Mouse (Mus musculus): ENCODE measurements at regions not wholly inside any gene's neighbourhood (a gene's known extent, or its start where the extent isn't known, plus 50 kb on each side); places are given as distances from the start of the nearest gene placed in this dataset.
A peak's percentile ranks its signal among the peaks of the same experiment; 100 is the strongest.

DNA sequence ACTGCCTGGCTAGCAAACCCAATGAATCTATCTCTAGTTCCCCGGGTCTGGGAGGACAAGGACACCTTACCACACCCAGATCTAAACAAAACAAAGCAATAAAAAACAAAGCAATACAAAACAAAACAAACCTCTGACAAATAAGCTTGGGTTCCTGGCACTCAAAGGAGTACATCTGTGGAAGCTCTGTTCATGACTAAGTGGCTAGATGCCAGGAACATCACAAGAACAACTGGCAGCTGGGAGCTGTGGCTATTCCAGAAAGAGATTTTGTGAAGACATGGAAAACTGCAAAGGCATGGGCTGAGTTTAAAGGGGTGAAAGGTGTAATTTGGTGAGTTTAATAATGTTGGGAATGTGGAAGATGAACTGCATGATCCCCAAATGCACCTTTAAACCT is 565.9 kb downstream of the Plekhb2 start:
- DNase-seq: peak in 1 of 2 experiments; percentile 45
- intact Hi-C loops (cut with DNase I): no loop called here

DNA sequence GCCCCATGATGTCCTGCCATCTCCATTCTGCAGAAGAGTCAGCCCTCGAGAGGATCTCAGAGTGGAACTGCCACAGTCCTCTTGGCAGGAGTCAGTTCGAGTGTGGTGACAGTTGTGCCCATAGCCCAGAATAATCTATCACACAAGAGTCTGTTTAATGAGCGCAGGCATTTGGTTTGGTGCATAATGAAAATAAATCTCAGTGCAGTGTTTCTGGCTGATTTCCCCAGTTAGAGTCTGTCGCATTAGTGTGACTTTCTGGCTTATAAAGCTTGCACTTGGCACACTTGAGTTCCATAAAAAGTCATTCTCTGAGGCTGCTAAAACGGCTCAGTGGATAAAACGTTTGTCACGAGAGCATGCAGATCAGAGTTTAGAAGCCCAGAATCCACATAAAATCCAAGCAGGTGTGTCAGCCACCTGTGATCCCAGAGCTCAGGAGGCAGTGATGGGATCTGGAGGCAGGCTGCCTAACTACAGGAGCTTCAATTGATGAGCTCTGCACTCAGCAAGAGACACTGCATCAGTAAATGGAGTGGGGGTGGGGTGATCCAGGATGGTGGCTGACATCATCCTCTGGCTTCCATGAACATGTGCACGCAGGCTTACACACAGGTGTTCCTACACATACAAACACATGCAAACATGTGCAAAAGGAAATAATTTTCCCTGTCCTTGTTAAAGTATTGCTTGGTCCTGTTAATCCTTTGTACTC is 578.5 kb downstream of the Plekhb2 start:
- intact Hi-C loops (cut with DNase I): no loop called here
- no peak for DNase-seq

DNA sequence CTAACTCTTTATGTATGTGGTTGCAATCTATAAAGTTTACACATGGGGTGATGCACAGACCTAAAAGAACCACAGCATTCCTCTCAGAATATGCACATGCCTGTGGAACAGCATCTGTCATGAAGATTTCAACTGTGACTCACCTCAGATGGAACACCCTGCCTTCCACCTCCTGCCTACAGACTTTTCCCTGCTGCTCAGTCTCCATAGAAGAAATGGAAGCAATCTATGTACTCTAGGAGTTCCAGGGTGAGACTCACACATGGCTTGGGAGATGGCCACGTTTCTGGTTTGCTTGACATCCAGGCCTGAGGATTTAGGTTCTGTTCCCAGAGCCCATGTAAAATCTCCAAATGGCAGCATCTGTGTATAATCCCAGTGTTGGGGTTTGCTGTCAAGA is 579.7 kb downstream of the Plekhb2 start:
- DNase-seq: no peak
- intact Hi-C loops (cut with DNase I): no loop called here

DNA sequence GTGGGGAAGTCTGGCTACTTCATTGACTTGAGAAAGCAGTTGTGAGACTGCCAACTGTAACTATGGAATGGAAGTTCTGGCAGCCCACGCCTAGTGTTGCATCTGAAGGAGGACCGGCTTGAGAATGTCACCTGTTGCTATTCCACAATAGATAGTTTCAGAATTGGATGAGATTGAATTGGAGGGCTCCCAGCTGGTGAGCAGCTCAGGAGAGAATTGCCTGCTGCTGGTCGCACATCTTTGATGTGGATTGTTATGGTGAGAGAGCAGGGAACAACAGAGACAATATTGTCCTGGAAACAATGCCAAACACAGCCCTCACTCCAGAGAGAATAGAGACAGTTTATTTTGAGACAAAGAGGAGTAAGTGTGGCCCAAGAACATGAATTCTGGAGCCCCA is 585.9 kb downstream of the Plekhb2 start:
- no peak for DNase-seq
- intact Hi-C loops (cut with DNase I): no loop called here

DNA sequence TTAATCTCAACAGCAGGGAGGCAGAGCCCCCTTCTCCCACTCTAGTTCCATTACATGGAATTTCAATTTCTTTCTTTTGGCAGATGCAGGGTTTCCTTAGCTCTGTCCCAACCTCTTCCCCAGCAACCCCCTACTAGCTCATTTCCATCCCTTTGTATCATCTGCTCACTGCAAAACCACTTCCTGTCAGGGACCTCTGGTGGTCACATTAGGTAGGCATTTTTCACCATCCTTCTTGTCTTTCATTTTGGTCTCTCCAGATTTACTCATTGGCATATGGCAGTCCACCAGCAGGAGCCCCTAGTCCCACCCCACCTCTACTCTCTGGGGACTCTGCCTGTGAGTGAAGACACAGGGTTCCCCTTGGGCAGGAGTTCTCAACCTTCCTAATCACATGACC is 597.6 kb downstream of the Plekhb2 start:
- DNase-seq: no peak
- intact Hi-C loops (cut with DNase I): no loop called here

DNA sequence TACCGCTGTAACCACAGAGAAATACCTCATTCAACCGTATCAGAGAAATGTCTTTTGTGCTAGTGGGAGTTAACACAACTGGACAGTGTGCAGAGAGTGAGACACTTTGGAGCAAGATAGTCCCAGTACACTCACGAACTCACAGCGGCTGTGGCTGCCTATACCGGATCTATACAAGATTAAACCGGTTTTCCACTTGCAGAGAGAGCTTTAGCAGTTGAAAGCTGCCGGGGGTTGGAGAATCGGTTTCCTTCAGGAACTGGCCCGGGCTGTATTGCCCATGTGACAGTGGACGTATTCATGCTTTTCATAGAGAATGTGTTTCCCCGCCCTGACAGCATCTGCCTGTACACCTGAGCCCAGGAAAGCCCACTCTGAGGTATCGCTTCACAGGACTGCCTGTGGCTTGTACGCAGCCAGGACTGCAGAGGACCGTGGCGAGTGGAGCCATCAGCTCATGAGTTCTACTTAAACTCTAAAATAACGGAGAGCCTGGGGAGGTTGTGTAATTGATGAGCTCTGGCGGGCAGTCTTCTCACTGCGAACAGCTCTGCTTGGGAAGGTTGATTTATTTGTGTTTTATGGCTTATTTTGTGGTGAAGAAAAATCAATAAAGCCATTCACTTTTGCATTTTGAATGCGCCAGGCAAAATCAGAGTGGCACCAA is 602.8 kb downstream of the Plekhb2 start:
- DNase-seq: no peak
- intact Hi-C loops (cut with DNase I): no loop called here

DNA sequence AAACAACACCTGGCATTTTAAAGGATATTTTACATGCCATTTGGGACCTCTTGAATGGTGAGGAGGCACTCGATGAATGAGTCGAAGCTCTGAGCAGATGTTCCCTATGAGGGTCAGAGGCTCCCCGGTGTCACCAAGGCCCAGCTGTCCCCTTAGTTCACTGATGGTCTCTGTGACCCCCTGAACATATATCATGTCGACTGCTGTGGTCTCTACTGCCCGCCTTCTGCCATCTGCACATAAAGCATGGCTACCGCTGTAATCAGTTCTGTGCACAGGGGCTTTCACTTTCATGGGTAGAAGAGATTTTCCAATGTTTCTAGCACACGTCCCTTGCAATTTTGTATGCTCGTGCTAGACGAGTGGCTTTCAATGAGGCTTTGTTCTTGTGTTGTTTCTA is 607.8 kb downstream of the Plekhb2 start:
- intact Hi-C loops (cut with DNase I): no loop called here
- no peak for DNase-seq

DNA sequence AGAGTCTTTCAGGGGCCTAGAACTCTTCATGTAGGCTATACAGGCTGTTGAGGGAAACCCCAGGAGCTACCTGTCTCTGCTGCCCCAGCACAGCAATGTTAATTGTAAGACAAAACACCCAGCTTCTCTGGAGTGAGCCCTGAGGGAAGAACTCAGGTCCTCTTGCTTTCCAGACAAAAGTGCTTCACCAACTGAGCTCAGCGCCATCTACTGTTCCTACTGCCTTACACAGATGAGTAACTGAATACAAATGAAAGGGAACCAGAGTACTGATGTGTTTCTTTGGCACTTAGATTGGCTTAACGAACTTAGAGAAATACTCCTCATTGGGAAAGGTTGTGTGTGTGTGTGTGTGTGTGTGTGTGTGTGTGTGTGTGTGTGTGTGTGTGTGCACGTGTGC is 603.1 kb upstream of the Hs6st1 start:
- no peak for DNase-seq
- intact Hi-C loops (cut with DNase I): no loop called here

DNA sequence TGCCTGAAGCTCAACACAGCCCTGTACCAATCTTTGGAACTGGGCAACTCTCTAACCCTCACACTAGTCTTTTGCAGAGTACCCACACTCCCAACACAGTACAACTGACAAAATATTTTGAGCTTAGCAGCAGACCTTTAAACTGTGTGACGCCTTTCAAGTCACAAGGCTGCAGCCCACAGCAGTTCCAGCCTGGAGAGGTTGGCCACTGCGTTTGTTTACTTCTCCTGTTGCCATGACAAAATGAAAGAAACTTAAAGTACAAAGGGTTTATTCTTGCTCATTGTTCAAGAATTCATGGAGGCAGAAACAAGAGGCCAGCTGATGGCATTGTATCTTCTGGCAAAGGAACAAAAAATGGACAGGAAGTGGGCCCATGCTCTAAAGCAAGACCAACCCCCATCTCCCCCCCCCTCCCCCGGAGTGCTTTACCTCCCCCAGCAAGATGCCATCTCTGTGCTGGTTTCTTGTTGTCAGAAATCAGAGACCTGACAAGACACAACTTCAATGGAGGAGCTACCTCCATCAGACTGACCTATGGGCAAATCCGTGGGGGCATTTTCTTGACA is 598.9 kb upstream of the Hs6st1 start:
- intact Hi-C loops (cut with DNase I): no loop called here
- DNase-seq: no peak

DNA sequence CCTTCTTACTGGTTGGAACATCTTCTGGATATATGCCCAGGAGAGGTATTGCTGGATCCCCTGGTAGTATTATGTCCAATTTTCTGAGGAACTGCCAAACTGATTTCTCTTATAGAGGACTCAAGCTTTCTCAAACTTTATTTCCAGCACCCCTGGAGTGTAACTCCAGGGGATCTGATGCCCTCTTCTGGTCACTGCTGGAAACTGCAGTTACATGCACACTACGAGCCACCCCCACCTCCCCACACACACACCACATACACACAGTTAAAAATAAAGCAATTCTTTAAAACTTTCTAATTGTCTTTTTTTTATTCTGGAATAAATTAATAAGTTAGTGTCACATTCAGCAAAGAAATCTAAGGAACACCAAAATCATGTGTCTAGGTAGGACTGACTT is 589.9 kb upstream of the Hs6st1 start:
- intact Hi-C loops (cut with DNase I): no loop called here
- DNase-seq: no peak

DNA sequence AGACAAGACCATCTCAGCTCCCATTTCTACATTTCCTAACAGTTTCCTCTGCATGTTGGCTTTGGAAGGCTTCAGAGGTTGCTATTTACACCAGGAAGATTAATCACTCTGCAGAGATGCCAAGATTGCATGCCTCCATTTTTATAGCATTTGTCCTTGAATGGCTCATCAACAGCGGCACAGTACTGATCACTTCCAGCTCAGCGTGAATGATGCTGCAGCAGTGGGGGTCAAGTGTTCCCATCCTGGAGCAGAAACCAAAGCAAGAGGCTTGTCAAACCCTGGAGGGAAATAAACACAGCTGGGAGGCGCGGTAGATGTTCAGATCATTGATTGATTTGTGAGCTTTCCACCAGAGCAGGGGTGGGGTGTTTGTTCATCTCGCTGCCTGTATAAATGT is 572.2 kb upstream of the Hs6st1 start:
- no peak for DNase-seq
- intact Hi-C loops (cut with DNase I): no loop called here

DNA sequence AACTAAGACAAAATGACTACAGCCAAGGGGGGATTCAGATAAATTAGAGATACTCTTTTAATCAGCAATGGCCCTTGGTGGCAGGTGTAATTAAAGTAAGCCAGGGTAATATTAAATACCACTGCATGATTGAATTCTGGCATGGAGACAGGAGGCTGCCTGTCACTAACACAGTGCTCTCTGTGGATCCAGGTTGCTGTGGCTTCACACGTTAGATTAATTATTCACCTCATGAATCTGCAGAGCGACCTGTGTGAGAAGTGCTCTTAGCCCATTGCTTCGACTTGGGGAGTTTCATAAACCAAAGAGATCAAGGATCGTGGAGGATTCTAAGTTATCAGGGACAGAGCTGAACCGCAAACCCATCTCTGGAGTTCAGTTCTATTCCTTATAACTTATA is 545.2 kb upstream of the Hs6st1 start:
- DNase-seq: no peak
- intact Hi-C loops (cut with DNase I): no loop called here

DNA sequence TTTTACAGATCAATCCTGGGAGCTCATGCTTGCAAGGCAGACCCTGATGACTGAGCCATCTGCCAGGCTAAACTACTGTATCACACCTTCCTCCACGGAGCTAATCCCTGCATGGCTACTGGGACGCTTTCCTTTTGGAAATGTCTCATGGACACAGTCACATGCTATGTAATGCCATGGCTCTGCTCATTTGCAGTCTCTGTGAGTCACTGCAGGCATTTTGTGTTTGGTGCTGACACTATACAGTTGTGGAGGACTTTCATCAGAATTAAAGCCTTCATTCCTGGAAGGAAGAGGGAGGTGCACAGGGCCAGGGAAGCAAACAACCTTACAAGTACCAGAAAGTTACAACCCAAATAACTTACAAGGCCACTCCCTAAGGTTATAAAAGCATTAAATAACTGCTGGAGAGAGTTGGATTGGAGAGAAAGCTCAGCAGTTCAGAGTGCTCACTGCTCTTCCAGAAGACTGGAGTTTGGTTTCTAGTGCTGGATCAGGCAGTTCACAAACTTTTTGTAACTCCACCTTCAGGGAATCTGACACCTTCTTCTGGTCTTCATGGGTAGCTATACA is 544.3 kb upstream of the Hs6st1 start:
- intact Hi-C loops (cut with DNase I): no loop called here
- no peak for DNase-seq

DNA sequence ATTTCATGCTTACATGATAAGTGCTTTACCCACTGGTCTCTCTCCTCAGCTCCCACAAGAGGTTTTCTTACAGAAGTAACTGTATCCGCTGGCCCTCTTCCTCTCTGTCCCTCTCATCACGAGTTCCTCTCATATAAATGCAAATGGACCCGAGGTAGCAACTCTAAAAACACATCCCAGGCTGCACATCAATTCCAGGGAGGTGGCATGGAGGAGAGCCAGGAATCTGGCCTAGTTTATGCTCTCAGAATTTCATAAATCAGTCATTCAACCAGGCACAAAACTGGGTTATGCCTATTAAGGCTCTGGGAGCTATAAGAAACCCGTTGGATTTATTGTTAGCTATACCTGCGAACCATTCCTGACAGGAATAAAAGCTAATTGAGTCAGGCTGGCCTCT is 543.4 kb upstream of the Hs6st1 start:
- no peak for DNase-seq
- intact Hi-C loops (cut with DNase I): no loop called here

DNA sequence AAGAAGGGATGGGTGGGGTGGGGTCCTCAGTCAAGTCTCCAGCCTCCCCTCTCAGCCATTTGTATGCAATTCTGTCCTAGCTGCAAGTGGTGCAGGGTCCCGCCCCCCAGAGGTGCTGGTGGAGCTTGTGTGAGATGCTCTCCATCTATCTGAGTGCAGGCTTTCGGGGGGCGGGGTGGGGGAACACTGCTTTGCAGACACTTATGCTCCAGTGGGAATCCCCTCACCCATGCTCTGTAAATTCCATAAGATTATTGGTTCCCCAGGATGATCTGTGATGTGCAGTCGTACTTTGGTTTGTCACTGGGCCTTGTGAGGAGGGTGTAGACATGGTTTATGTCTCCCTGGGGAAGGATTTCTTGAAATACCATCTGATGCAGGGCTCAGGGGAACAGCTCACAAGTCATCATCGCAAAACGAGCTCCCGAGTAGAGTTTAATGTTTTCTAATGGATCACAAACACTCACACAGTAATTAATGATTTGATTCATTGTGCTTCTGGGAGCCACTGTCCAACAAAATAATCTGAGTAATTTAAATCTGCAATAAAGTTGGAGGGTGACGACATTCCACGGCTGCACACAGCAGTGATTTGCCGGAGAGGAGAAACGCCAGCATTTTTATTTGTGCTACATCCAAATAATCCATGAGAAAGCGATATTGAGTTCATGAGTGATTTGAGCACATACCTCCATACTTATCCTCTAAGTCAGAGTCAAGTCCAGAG is 540.3 kb upstream of the Hs6st1 start:
- no peak for DNase-seq
- intact Hi-C loops (cut with DNase I): no loop called here

DNA sequence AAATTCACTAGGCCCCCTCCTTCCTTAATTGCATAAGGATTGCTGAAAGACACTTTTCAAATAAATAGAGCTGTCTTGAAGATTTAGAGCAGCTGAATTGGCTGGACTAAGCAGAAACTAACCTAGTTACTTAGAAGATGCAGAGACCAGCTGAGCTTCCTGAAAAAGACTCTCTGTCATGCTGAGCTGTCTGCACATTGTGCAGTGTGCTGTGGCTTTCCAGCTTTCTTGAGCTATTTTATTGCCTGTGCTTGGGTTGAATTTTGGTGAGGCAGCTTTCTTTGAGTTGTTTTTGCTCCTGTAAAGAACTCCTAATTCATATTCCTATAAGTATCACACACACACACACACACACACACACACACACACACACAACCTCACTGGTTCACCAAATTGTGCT is 532.7 kb upstream of the Hs6st1 start:
- no peak for DNase-seq
- intact Hi-C loops (cut with DNase I): no loop called here

DNA sequence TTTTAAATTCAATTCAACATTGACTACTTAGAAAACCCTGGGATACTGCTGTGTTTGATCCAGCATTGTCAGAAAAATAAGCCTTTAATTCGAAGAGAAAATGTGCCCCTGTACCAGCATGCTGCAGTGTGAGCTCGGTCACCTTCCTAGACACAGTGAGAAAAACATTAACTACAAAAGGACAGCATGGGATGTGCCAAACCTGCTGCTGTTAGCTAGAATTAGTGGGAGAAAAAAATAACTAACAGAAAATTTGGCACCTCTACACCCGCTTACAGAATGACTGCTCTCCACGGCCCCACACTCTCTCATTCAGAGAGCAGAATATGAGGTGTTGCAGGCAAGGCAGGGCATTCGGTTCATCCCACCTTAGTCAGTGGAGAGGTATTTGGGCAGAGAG is 531.9 kb upstream of the Hs6st1 start:
- no peak for DNase-seq
- intact Hi-C loops (cut with DNase I): no loop called here

DNA sequence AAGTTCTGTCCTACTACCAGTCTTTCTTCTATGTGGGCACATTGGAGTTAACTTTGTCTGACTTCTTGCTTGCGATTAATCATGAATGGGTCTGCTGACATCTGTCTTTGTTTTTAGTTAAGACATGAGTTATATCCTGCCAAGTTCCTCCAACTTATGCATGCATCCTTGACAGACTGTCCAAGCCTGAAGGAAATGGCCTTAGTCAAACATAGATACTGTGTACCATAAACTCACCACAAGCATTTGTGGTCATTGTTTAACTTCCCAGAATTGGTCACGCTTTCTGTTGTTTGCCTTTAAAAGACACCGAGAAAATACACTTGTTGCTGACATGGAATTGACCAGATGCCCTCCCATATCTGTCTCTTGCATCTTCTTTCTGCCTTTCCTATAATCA is 519.4 kb upstream of the Hs6st1 start:
- intact Hi-C loops (cut with DNase I): no loop called here

DNA sequence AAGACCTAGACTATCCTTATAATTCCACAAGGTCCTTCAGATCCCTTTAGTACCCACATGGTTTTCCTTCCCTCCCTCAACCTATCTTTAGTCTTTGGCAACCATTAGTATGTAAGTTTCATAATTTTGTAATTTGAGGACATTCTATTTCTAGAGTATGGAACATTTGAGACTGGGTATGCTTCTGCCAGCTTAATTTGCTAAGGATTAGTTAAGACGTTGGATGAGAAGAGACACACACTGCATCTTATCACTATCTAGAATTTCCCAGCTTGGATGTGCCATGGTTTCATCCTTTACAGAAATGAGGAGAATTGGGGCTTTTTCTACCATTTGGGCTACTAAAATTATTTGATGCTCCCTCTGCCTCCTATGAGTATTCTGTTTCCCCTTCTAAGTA is 516.7 kb upstream of the Hs6st1 start:
- intact Hi-C loops (cut with DNase I): no loop called here
- DNase-seq: no peak

More for the DNA sequence above, 519.4 kb upstream of the Hs6st1 start:
- DNase-seq: no peak

DNA sequence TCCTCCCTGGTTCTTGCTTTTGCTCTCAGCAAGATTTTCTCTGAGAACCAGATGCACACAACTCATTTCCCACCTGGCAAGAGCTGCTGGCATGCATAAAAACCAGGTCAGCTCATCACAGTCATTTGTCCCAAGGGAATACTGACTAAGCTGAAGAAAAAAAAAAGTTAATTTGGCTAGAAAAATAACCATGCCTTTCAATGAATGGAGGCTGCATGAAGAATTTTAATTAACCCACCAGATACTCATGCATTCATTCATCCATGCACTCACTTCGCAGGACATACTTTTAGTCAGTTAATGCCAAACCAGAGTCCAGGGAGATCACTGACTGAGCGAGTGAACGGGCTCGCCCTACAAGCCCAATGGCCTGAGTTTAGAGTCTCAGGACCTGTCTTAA is 505.4 kb upstream of the Hs6st1 start:
- no peak for DNase-seq
- intact Hi-C loops (cut with DNase I): no loop called here

DNA sequence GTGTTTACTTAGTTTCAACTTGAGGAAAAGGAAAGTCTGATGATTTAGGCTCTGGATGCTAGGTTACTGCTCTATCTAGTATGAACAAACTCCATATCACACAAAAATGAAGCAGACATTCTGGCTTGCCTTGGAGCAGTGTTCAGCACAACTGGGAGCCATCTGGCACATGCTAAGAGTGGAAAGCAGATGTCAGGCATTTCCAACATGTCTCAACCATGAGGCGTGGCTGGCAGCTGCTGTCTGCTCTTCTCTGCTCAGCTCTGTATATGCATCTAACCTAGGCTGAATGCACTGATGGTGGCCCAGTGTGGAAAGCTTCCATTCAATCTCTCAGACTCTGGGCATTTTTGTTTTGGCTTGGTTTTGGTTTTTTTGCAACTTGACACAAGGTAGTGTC is 493.0 kb upstream of the Hs6st1 start:
- intact Hi-C loops (cut with DNase I): no loop called here
- peak; percentile 16 to 22 for DNase-seq
